Mouse (Mus musculus) olfactory bulb, adult 2 months (tissue): Measurements from ENCODE around the gene Naa35.

Experiments
- CTCF ChIP-seq: fragments of 200-500 bp; IDR thresholded peaks from 2 replicates; pipeline ENCODE4 v1.5.1; 2012; ENCODE audit warnings: low read depth, mild to moderate bottlenecking, low read length, moderate library complexity; ENCODE audit not compliant: insufficient read depth
- POLR2A ChIP-seq: fragments of 200-500 bp; IDR thresholded peaks from 2 replicates; pipeline ENCODE4 v1.6.1; 2012; ENCODE audit warnings: mild to moderate bottlenecking, low read depth, low read length, moderate library complexity; ENCODE audit not compliant: insufficient read depth

DNA sequence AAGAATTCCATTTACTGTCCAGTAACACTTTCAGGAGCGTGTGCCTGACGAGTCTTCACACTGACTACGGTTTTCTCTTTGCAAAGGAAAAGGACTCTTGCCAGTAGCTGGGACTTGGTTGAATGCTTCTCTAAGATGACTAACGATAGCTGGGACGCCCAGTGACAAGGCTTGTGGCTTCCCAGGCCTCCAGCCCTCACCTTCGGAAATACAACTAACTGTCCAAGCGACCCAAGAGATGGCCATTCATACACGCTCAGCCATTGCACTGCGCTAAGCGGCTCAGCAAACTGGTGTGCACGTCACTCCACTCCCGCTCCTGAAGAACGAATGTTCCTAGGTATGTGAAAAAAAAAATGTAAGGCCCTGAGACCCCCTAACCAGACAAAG is 89.7 kb downstream of the Naa35 start:
- no peak for TF ChIP-seq POLR2A
- no peak for TF ChIP-seq CTCF
